Mouse (Mus musculus) liver, embryonic 14.5 days (tissue): ENCODE measurements around the gene Il17rc.

Experiments
- CTCF ChIP-seq: IDR thresholded peaks from 2 replicates; pipeline ENCODE4 v1.5.1; 2016; ENCODE audit warnings: antibody characterized with exemption, low read depth, control low read depth
- EP300 ChIP-seq: IDR thresholded peaks from 2 replicates; pipeline ENCODE4 v1.6.1; 2016; ENCODE audit warnings: antibody characterized with exemption, low read depth

- TF ChIP-seq CTCF (no peak), EP300 (no peak)
Measured at GRCm38 (mm10) chr6:113428006-113428405, 43.2 kb upstream of the Il17rc start.
